Mouse (Mus musculus) R1 (cell line): Measurements from ENCODE around the gene Cct3.
A peak's percentile ranks its signal among the peaks of the same experiment; 100 is the strongest.
"Not testable (repeated sequence)": the region's sequence is repeated elsewhere in the genome, so short reads cannot be mapped to it uniquely, and the experiment has no call there.

Experiments
- DNase-seq: peaks from one replicate; pipeline ENCODE4 v3.0.0-alpha.2; 2018; ENCODE audit warnings: low read depth, low spot score

Gene Cct3

DNA sequence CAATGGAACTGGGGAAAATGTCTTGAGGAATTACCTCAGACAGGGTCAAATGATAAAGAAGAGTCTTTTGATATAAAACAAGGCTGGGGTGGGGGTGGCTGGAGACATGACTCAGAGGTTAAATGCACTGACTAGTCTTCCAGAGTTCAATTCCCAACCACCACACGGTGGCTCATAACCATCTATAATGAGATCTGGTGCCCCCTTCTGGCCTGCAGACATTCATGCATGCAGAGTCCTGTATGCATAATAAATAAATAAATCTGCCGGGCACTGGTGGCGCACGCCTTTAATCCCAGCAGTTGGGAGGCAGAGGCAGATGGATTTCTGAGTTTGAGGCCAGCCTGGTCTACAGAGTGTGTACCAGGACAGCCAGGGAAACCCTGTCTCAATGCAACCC lies 4.9 kb upstream of the Cct3 start:
- peak; percentile 84 for DNase-seq

DNA sequence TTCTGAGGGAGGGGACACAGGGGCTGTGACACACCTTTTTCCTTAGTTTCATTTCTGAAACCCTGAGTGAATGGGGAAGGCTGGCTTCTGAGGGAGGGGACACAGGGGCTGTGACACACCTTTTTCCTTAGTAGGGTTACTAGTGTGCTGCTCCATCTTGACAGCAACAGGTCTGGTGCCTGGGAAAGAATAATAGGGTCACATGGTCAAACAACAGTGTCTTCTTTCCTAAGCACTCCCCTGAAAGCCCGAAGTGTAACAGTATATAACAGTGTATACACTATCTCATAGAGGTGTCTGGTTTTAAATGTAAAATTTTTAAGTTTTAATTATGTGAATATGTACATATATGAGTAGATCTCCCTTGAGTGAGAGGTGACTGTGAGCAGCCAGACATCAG lies 1.6 kb upstream of the Cct3 start:
- DNase-seq, result not testable (repeated sequence)

DNA sequence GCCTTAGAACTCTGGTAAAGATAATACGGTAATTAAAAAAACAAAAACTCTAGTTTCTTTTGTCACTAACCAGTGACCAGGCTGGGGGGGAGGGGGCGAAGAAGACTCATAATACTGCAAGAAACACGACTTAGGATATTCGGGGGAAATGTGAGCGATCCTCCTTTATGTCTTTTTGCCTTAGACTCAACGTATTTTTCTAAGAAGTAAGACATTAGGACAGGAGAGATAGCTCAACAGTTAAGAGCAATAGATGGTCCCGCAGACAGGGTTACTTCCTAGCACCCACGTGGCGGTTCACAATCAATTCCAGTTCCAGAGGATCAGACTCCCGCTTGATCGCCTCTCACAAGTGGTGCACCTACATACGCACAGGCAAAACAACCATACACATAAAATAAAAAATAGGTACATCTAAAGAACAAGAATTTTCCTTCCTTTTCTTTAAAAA lies 781 bp upstream of the Cct3 start:
- no peak for DNase-seq

GRCm38 (mm10) chr3:88297321-88297851 lies 470 bp downstream of the Cct3 start:
- DNase-seq, result peak; percentile 42

- no peak for DNase-seq
Measured at GRCm38 (mm10) chr3:88299172-88299571, 2.3 kb downstream of the Cct3 start.

DNA sequence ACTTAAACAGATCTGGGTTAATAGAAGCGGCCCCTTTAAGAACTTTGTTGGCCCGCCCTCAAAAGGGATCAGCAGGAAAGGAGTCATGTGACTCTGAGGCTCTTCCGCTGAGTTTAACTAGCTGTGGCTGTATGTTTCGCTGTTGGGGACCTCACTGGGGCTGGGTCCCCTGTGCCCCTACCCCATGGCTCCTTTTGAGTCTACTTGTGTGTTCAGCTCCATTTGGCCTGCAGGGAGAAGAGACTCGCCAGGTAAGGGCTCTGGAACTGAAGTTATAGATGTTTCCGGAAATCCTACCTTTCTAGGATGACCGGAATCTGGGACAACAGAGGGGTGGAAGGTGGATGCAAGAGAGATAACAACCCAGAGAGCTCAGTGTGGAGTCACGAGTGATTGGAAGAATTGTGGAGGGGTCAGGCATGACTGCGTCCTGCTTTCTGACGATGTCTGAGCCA lies 28.1 kb downstream of the Cct3 start, which contains the start of gene Glmp:
Gene Glmp (plus strand): TSS at position 73 of the 455 bp plus-strand sequence.
- peak; percentile 89 for DNase-seq

DNA sequence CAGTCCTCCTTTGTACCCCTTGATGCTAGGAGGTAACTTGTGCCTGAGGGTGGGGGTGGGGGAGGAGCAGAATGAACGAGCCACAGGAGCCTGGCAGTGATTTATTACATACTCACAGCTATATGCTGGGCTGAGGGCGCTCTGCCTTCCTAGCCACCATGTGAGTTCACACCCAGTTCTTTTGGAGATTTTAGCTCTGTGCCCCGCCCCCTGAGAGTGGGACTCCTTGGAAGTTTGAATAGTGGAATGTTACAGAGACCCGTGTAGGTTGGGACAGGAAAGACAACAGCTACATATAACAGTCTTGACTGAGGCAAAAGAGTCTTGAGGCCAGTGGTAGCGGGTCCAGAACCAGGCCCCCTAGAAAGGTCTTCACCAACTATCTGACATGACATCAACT lies 32.0 kb downstream of the Cct3 start:
- peak; percentile 57 for DNase-seq

- DNase-seq, result peak; percentile 83
Measured at GRCm38 (mm10) chr3:88331282-88331681, 34.4 kb downstream of the Cct3 start.

- peak; percentile 84 for DNase-seq
Measured at GRCm38 (mm10) chr3:88334029-88334658, 37.2 kb downstream of the Cct3 start.

- DNase-seq, result no peak
Measured at GRCm38 (mm10) chr3:88334902-88335435, 38.1 kb downstream of the Cct3 start.

- DNase-seq, result peak; percentile 64
Measured at GRCm38 (mm10) chr3:88335436-88336053, 38.6 kb downstream of the Cct3 start.

DNA sequence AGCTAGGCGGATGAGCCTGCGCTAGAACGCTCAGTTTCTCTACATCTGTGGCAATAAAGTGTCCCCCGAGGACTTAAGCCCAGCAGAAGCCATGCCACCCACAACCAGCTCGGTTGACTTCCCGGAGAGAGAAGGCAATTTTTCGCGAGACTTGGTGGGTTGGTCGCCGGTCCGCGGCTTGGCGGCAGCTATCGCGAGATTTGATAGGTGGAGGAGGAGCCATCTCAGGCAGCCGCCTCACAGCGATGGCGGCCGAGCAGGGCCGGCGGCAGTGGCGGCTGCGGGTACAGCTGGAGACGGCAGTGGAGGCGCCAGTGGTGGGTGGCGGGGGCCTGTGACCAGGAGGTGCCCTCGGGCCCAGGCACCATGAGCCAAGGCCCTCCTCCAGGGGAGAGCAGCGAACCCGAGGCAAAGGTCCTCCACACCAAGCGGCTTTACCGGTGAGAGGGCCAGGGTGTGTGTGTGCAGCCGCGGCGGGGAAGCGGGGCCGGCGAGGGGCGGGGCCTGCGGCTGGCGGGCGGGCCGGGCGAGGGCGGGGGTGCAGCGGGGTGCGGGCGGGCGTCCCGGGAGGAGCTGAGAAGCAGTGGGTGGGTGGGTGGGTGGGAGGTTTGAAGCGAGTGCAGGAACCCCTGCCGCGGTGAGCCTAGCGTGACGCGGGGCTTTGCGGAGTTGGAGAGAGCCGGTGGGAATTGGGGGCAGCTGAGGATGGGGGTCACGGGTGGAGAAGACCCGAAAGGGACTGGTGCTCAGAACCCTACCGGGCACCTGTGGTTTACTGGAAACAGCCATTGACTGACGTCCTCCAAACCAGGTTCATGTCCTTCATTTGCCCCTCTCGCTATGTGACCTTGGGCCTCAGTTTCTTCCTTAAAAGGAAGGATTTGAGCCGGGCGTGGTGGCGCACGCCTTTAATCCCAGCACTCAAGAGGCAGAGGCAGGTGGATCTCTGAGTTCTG lies 39.4 kb downstream of the Cct3 start, which contains the start of the genes Tmem79 and Smg5:
Gene Tmem79 (minus strand): TSS at position 91 of the 956 bp plus-strand sequence.
Gene Smg5 (plus strand): TSS at position 203 of the 956 bp plus-strand sequence.
- peak; percentile 96 for DNase-seq

- DNase-seq, result peak; percentile 81
Measured at GRCm38 (mm10) chr3:88337367-88338020, 40.6 kb downstream of the Cct3 start.

GRCm38 (mm10) chr3:88338316-88338715 lies 41.4 kb downstream of the Cct3 start:
- DNase-seq, result no peak

DNA sequence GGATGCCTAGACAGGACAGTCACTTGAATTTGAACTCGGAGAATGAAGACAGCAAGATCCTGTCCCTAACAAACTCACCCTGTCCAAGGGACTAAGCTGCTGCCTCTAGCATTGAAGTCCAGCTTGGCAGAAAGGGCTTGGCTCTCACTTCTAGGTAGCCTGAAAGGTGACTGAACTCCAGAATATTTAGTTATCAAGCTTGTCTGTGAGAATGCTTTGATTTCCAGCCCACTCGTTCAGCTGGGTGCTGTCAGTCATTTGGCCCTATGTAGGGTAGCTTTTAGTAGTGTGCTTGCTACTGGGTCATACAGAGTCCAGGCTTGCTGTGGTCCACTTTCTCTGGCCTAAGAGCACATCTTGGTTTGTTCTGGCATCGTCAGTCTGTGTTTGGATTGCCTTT lies 42.1 kb downstream of the Cct3 start:
- no peak for DNase-seq

DNA sequence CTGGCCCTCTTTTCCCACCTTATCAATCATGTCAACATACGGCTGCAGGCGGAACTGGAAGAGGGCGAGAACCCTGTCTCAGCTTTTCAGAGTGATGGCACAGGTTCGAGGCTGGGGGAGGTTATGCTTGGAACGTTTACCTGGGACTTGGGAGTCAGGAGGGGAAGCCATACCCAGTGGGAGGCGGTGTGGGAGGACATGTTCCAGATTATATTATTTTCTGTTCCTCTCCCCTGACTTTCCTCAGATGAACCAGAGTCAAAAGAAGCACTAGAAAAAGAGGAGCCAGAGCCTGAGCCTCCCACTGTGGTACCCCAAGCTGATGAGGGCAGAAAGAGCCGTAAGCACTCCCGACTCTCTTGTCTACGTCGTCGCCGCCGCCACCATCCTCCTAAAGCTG lies 53.8 kb downstream of the Cct3 start:
- no peak for DNase-seq

GRCm38 (mm10) chr3:88352907-88353306 lies 56.0 kb downstream of the Cct3 start:
- no peak for DNase-seq

DNA sequence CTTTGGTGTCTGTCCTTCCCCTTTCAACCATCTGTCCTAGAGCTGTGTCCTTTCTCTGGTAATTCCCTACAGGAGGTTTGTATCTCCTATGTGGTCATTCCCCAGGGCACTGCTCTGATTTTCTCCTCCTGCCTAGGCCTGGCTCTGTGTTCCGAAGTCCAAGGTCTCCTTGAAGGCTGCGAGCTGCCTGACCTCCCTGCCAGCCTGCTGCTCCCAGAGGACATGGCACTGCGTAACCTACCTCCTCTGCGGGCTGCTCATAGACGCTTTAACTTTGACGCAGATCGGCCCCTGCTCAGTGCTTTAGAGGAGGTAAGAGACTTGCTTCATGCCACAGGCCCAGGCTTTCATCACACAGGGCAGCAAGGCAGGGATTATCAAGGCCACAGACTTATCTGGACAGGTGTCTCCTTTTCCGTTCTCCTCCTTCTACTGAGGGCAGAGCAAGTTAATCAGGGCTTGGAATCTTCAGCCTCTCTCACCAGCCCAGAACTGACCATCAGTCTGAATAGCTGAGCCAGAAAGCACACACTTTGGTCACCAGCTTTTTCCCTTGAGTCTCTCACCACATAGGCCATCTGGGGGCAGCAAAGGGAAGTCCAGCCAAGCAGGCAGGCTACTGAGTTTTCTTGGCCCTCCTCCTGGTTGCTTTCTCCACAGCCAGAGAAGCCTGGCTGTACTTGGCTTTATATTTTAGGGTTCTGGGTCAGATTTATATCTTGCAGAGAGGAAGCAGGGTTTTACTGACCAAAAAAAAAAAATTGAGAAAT lies 57.7 kb downstream of the Cct3 start:
- DNase-seq, result no peak

- no peak for DNase-seq
Measured at GRCm38 (mm10) chr3:88359584-88359983, 62.7 kb downstream of the Cct3 start.

- DNase-seq, result no peak
Measured at GRCm38 (mm10) chr3:88359989-88360388, 63.1 kb downstream of the Cct3 start.
